Mouse (Mus musculus) limb, embryonic 13.5 days (tissue): ENCODE data around the gene Camk2d. TPM values are rescaled to one million over a fixed set of nuclear protein-coding genes. Genes with fewer than 3 reads are reported as not detected.

Source experiments
- ATAC-seq: fragments of 200-750 bp; cut with Nextera tagmentation; 2 replicates; pipeline ENCODE4 v1.8.0; 2017; ENCODE audit warnings: low read depth, moderate number of reproducible peaks, moderate TSS enrichment; ENCODE audit not compliant: low FRiP score
- H3K27ac ChIP-seq: fragments of 300-500 bp; sonication (generic); 2 replicates; pipeline ENCODE4 v1.5.1; 2015; ENCODE audit warnings: inconsistent platforms, mild to moderate bottlenecking, moderate library complexity
- H3K27me3 ChIP-seq: fragments of 300-500 bp; sonication (generic); 2 replicates; pipeline ENCODE4 v1.6.1; 2015; ENCODE audit warnings: mild to moderate bottlenecking, inconsistent platforms
- H3K36me3 ChIP-seq: fragments of 300-500 bp; sonication (generic); 2 replicates; pipeline ENCODE4 v1.6.1; 2015; ENCODE audit warnings: inconsistent platforms, mild to moderate bottlenecking, moderate library complexity
- H3K4me1 ChIP-seq: fragments of 300-500 bp; sonication (generic); 2 replicates; pipeline ENCODE4 v1.6.1; 2015; ENCODE audit warnings: inconsistent platforms
- H3K4me2 ChIP-seq: fragments of 300-500 bp; sonication (generic); replicated peaks from 2 replicates; pipeline ENCODE4 v1.6.1; 2015; ENCODE audit warnings: inconsistent platforms, mild to moderate bottlenecking, moderate library complexity
- H3K4me3 ChIP-seq: fragments of 300-500 bp; sonication (generic); 2 replicates; pipeline ENCODE4 v1.5.1; 2015; ENCODE audit warnings: moderate library complexity, mild to moderate bottlenecking, inconsistent platforms
- H3K9ac ChIP-seq: fragments of 300-500 bp; sonication (generic); 2 replicates; pipeline ENCODE4 v1.6.1; 2015; ENCODE audit warnings: mild to moderate bottlenecking, inconsistent platforms
- H3K9me3 ChIP-seq: fragments of 300-500 bp; sonication (generic); 2 replicates; pipeline ENCODE4 v1.6.1; 2016; ENCODE audit warnings: inconsistent platforms
- WGBS: fragments of 180-500 bp; shearing (Covaris S2); methylation state at CpG from one replicate; pipeline ENCODE4 v1.1.7; 2015; 5-methylcytosine and 5-hydroxymethylcytosine counted together
- polyA plus RNA-seq: library from polyadenylated mRNA; unstranded; fragments of >200 nt; fragmentation: Nextera tagmentation; extraction: Ambion mirVana; gene quantifications from 2 replicates; pipeline ENCODE4 v1.2.1, GENCODE M21; 2015

Gene Camk2d
- polyA plus RNA-seq, 1 experiment from 2014 or later: 36.0 TPM

- Histone ChIP-seq H3K4me2 (no peak overlapping the region), H3K4me1 (no peaks in the 10 kb centered on the region), H3K4me3 (no peak overlapping the region), H3K36me3 (no peaks in the 10 kb centered on the region), H3K27me3 (no peaks in the 10 kb centered on the region), H3K27ac (no peak overlapping the region), H3K9me3 (no peaks in the 10 kb centered on the region), H3K9ac (no peak overlapping the region)
- WGBS: 89% methylated on average over 1 of the region's 1 CpGs
- no peak for ATAC-seq
Observed at GRCm38 (mm10) chr3:126848081-126848480, 252.0 kb downstream of the Camk2d start.

GRCm38 (mm10) chr3:126860442-126860841 is 264.3 kb downstream of the Camk2d start:
- H3K27me3 ChIP-seq: no peaks in the 10 kb centered on the region
- H3K4me3 ChIP-seq: no peak overlapping the region
- no peak for ATAC-seq

GRCm38 (mm10) chr3:126869561-126869960 is 273.5 kb downstream of the Camk2d start:
- H3K27me3 ChIP-seq: no peaks in the 10 kb centered on the region
- H3K9ac ChIP-seq: no peak overlapping the region
- H3K36me3 ChIP-seq: no peaks in the 10 kb centered on the region
- no peak for ATAC-seq
- H3K4me3 ChIP-seq: no peak overlapping the region
- WGBS: 50% methylated on average over 3 of the region's 3 CpGs
- H3K9me3 ChIP-seq: no peaks in the 10 kb centered on the region
- H3K4me2 ChIP-seq: no peak overlapping the region
- H3K4me1 ChIP-seq: no peaks in the 10 kb centered on the region
- H3K27ac ChIP-seq: no peak overlapping the region

More at GRCm38 (mm10) chr3:126860442-126860841, 264.3 kb downstream of the Camk2d start:
- Histone ChIP-seq H3K4me2 (no peak overlapping the region), H3K27ac (no peak overlapping the region), H3K9me3 (no peaks in the 10 kb centered on the region), H3K9ac (no peak overlapping the region), H3K4me1 (no peaks in the 10 kb centered on the region), H3K36me3 (no peaks in the 10 kb centered on the region)

GRCm38 (mm10) chr3:126870688-126871087 is 274.6 kb downstream of the Camk2d start:
- Histone ChIP-seq H3K27ac (no peak overlapping the region), H3K9ac (no peak overlapping the region), H3K27me3 (no peaks in the 10 kb centered on the region), H3K4me3 (no peak overlapping the region), H3K36me3 (no peaks in the 10 kb centered on the region), H3K4me1 (no peaks in the 10 kb centered on the region), H3K9me3 (no peaks in the 10 kb centered on the region), H3K4me2 (no peak overlapping the region)
- 88% methylated on average over 1 of the region's 1 CpGs for WGBS
- no peak for ATAC-seq

- Histone ChIP-seq H3K4me1 (no peaks in the 10 kb centered on the region), H3K27ac (no peak overlapping the region), H3K4me3 (no peak overlapping the region), H3K4me2 (no peak overlapping the region), H3K36me3 (no peaks in the 10 kb centered on the region), H3K9ac (no peak overlapping the region), H3K27me3 (no peaks in the 10 kb centered on the region), H3K9me3 (no peaks in the 10 kb centered on the region)
- no peak for ATAC-seq
- WGBS: 50% methylated on average over 1 of the region's 1 CpGs
Observed at GRCm38 (mm10) chr3:126878233-126878632, 282.1 kb downstream of the Camk2d start.

- 76% methylated on average over 4 of the region's 4 CpGs for WGBS
- ATAC-seq: no peak
Observed at GRCm38 (mm10) chr3:126886090-126886489, 290.0 kb downstream of the Camk2d start.

GRCm38 (mm10) chr3:126886644-126887043 is 290.5 kb downstream of the Camk2d start:
- H3K9ac ChIP-seq: no peak overlapping the region
- H3K4me1 ChIP-seq: no peaks in the 10 kb centered on the region
- WGBS: 77% methylated on average over 4 of the region's 4 CpGs
- H3K4me3 ChIP-seq: no peak overlapping the region
- H3K4me2 ChIP-seq: no peak overlapping the region
- no peaks in the 10 kb centered on the region for H3K36me3 ChIP-seq
- H3K27ac ChIP-seq: no peak overlapping the region
- H3K27me3 ChIP-seq: no peaks in the 10 kb centered on the region
- no peaks in the 10 kb centered on the region for H3K9me3 ChIP-seq
- no peak for ATAC-seq

More at GRCm38 (mm10) chr3:126886090-126886489, 290.0 kb downstream of the Camk2d start:
- H3K9ac ChIP-seq: no peak overlapping the region
- no peaks in the 10 kb centered on the region for H3K4me1 ChIP-seq
- no peaks in the 10 kb centered on the region for H3K27me3 ChIP-seq
- H3K27ac ChIP-seq: no peak overlapping the region
- no peaks in the 10 kb centered on the region for H3K36me3 ChIP-seq
- H3K4me3 ChIP-seq: no peak overlapping the region
- H3K4me2 ChIP-seq: no peak overlapping the region
- no peaks in the 10 kb centered on the region for H3K9me3 ChIP-seq

Other genes starting within 250 kb of the Camk2d start
- 6.4 and 7.4 TPM in 2 replicates for gene Arsj, start 232.6 kb upstream of the Camk2d start, polyA plus RNA-seq